Mouse (Mus musculus): ENCODE results near the gene Bad.

- peak; percentile 11; the same call in 1 of the 2 replicates for TF ChIP-seq CTCF (IDR thresholded peaks at IDR 0.05; ENCODE audit: low read depth)
- peak; percentile 78 for TF ChIP-seq EP300 (IDR thresholded peaks at IDR 0.05; ENCODE audit: low read depth)
Measured at GRCm38 (mm10) chr19:6941372-6942248, at the start of gene Bad.

Data from heart, postnatal 0 days (tissue).